Mouse (Mus musculus): ENCODE results near the gene Arhgef12. TPM values are rescaled to one million over a fixed set of nuclear protein-coding genes. Genes with fewer than 3 reads are reported as not detected.
A peak's percentile ranks its signal among the peaks of the same experiment; 100 is the strongest.
"Not testable (repeated sequence)": the region's sequence is repeated elsewhere in the genome, so short reads cannot be mapped to it uniquely, and the experiment has no call there.

The Arhgef12 gene
- polyA plus RNA-seq, 1 experiment from 2014 or later, result 14.0 TPM

DNA sequence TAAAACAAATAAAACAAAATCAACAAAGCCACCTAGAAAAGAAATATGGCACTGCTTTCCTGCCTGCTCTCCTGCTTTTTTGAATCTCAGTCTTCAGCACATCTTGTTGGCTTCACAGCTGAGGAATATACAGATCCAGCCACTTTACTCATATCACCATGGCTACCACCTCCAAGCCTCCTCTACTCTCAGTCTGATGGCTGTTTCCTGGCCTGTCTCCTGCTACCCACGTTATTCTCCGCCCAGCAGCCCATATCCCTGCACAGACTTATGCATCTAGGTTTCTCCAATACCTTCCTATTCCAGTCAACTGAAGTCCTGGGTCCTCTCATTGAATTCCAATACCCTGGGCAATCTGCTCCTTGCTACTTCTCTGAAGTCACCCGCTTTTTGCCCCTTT is 26.5 kb upstream of the Arhgef12 start:
- Histone ChIP-seq H3K4me1 (ENCODE audit: control insufficient read depth, insufficient read depth, low read length) (no peaks in the 10 kb centered on the region), H3K9me3 (ENCODE audit: control insufficient read depth, low read length) (no peaks in the 10 kb centered on the region), H3K27ac (replicated peaks; ENCODE audit: low read depth, low read length) (no peak overlapping the region), H3K27me3 (replicated peaks; ENCODE audit: control insufficient read depth, insufficient read depth, low read length) (no peaks in the 10 kb centered on the region), H3K9ac (ENCODE audit: low read depth, low read length) (no peak overlapping the region), H3K4me2 (ENCODE audit: low read depth, low read length) (no peak overlapping the region), H3K4me3 (ENCODE audit: low read depth, low read length) (no peak overlapping the region), H3K36me3 (ENCODE audit: control insufficient read depth, insufficient read depth, low read length) (no peaks in the 10 kb centered on the region)
- 80% methylated on average over 3 of the region's 3 CpGs for WGBS
- DNase-seq (ENCODE audit: low spot score) (no peak), ATAC-seq (ENCODE audit: low read depth) (no peak)

DNA sequence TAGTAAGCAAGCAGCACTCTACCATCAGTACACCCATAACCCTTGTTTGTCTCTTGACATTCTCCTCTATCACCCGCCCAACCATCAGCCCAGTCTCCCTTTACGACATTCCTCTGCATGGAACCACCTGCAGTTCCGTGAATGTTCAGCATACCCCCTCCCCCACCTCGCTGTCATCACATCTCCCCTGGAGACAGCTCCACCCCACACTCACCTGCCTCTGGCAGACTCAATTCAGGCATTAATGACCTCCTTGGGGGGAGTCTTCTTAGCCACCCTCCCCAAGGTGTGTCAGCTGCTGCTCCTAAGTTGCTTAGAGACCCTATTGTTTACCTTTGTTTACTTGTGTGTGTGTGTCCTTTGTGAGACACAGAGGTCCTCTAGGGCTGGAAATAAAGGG is 25.3 kb upstream of the Arhgef12 start:
- H3K27me3 ChIP-seq (replicated peaks; ENCODE audit: control insufficient read depth, insufficient read depth, low read length), result no peaks in the 10 kb centered on the region
- ATAC-seq (ENCODE audit: low read depth) (peak; percentile 45; the same call in 1 of the 2 replicates), DNase-seq (ENCODE audit: low spot score) (peak; percentile 39)
- H3K9me3 ChIP-seq (ENCODE audit: control insufficient read depth, low read length), result no peaks in the 10 kb centered on the region
- 26% methylated on average over 4 of the region's 4 CpGs for WGBS
- no peak overlapping the region for H3K4me3 ChIP-seq (ENCODE audit: low read depth, low read length)
- no peak overlapping the region for H3K9ac ChIP-seq (ENCODE audit: low read depth, low read length)
- no peak overlapping the region for H3K27ac ChIP-seq (replicated peaks; ENCODE audit: low read depth, low read length)
- H3K4me1 ChIP-seq (ENCODE audit: control insufficient read depth, insufficient read depth, low read length), result no peaks in the 10 kb centered on the region
- no peaks in the 10 kb centered on the region for H3K36me3 ChIP-seq (ENCODE audit: control insufficient read depth, insufficient read depth, low read length)
- no peak overlapping the region for H3K4me2 ChIP-seq (ENCODE audit: low read depth, low read length)

DNA sequence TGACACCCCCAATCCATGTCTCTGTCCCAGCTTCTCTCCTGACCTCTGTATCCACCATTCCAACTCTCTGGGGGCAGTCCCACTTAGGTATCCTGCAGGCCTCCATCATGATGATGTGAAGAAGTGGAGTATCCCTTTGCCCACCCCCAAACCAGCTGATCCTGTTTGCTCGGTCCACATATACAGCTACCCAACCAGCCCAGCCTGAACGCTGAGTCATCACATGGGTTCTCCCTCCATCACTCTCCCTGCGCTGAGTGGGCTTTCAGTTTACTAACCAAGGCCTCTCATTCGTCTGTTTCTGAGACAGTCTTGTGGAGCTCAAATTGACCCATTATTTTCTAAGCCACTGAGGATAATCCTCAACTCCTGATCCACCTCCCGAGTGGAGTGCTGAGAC is 24.9 kb upstream of the Arhgef12 start:
- no peak overlapping the region for H3K4me3 ChIP-seq (ENCODE audit: low read depth, low read length)
- H3K36me3 ChIP-seq (ENCODE audit: control insufficient read depth, insufficient read depth, low read length), result no peaks in the 10 kb centered on the region
- ATAC-seq (ENCODE audit: low read depth) (peak; percentile 42; the same call in 1 of the 2 replicates), DNase-seq (ENCODE audit: low spot score) (no peak)
- H3K27ac ChIP-seq (replicated peaks; ENCODE audit: low read depth, low read length), result no peak overlapping the region
- no peaks in the 10 kb centered on the region for H3K27me3 ChIP-seq (replicated peaks; ENCODE audit: control insufficient read depth, insufficient read depth, low read length)
- no peak overlapping the region for H3K9ac ChIP-seq (ENCODE audit: low read depth, low read length)
- no peaks in the 10 kb centered on the region for H3K4me1 ChIP-seq (ENCODE audit: control insufficient read depth, insufficient read depth, low read length)
- 60% methylated on average over 5 of the region's 5 CpGs for WGBS
- H3K4me2 ChIP-seq (ENCODE audit: low read depth, low read length), result no peak overlapping the region
- H3K9me3 ChIP-seq (ENCODE audit: control insufficient read depth, low read length), result no peaks in the 10 kb centered on the region

DNA sequence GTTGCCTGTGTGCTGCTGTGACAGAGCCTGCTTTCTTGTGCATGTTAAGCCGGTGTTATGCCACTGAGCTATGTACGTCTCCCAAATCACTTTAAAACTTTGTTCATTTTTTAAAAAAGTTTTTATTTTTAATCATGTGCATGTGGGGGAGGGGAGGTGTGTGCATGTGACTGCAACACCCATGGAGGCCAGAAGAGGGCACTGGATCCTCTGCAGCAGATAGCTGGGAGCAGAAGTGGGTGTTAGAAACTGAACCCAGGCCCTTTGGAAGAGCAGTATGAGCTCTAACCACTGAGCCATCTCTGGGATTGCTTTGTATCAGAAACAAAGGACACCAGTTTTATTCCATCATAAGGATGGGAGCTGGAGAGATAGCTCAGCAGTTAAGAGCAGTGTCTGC is 23.6 kb upstream of the Arhgef12 start:
- H3K9ac ChIP-seq (ENCODE audit: low read depth, low read length), result no peak overlapping the region
- H3K27ac ChIP-seq (replicated peaks; ENCODE audit: low read depth, low read length), result no peak overlapping the region
- no peak overlapping the region for H3K4me3 ChIP-seq (ENCODE audit: low read depth, low read length)
- H3K4me2 ChIP-seq (ENCODE audit: low read depth, low read length), result no peak overlapping the region
- no peak for ATAC-seq (ENCODE audit: low read depth)
- 89% methylated on average over 2 of the region's 2 CpGs for WGBS
- no peaks in the 10 kb centered on the region for H3K9me3 ChIP-seq (ENCODE audit: control insufficient read depth, low read length)
- no peaks in the 10 kb centered on the region for H3K27me3 ChIP-seq (replicated peaks; ENCODE audit: control insufficient read depth, insufficient read depth, low read length)
- H3K36me3 ChIP-seq (ENCODE audit: control insufficient read depth, insufficient read depth, low read length), result no peaks in the 10 kb centered on the region
- no peaks in the 10 kb centered on the region for H3K4me1 ChIP-seq (ENCODE audit: control insufficient read depth, insufficient read depth, low read length)
- DNase-seq (ENCODE audit: low spot score), result no peak

DNA sequence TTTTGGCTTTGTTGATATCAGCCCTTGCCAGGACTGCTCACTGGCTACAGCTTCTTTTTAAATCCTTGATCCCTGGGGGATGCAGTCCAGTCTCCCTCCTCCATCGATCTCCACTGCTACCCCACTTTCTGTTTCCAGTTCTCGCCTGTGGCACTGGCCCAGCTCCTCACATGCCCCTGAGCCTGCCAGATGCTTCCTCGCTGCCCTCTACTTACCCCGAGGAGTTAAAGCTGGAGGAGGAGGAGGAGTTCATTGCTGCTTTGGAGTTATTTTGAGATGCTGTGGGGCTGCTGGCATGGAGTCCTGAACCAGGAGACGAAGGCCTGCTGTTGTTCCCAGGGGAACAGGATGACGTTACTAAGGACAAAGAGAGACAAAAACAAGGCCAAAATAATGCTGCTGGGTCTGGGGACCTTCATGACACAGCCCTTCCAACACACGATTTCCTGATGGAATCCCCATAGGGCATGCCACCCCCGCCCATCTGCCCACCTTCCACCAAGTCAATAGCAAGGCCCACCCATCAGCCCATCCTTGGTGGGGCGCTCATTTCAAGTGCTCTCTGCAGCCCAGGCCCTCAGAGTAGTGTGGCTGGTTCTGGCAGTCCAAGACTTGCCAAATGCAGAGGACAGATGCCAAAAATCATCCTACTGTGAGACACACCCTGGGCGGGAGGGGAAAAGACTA is 20.2 kb upstream of the Arhgef12 start:
- Histone ChIP-seq H3K36me3 (ENCODE audit: control insufficient read depth, insufficient read depth, low read length) (no peaks in the 10 kb centered on the region), H3K9me3 (ENCODE audit: control insufficient read depth, low read length) (no peaks in the 10 kb centered on the region), H3K4me3 (ENCODE audit: low read depth, low read length) (no peak overlapping the region), H3K4me2 (ENCODE audit: low read depth, low read length) (no peak overlapping the region), H3K27me3 (replicated peaks; ENCODE audit: control insufficient read depth, insufficient read depth, low read length) (no peaks in the 10 kb centered on the region), H3K4me1 (ENCODE audit: control insufficient read depth, insufficient read depth, low read length) (no peaks in the 10 kb centered on the region), H3K9ac (ENCODE audit: low read depth, low read length) (no peak overlapping the region), H3K27ac (replicated peaks; ENCODE audit: low read depth, low read length) (no peak overlapping the region)
- no peak for ATAC-seq (ENCODE audit: low read depth)
- no peak for DNase-seq (ENCODE audit: low spot score)
- 61% methylated on average over 10 of the region's 10 CpGs for WGBS

DNA sequence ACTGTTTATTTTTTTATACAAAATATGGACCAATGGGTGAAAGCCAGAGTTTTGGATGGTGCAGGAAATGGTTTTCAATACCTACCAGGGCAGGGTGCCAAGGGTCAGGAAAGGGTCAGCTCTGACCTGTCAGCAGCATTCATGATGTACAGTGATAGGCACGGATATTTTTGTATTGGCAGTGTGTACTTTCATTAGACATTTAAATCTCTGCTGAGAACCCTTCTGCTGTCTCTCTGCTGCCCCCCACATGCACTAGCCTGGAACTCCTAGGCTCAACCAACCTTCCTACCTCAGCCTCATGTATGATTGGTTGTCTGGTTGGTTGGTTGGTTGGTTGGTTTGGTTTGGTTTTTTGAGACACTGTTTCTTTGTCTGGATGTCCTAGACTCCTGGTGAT is 15.3 kb upstream of the Arhgef12 start:
- Histone ChIP-seq H3K4me1 (ENCODE audit: control insufficient read depth, insufficient read depth, low read length) (no peaks in the 10 kb centered on the region), H3K27ac (replicated peaks; ENCODE audit: low read depth, low read length) (no peak overlapping the region)
- 36% methylated on average over 1 of the region's 1 CpGs for WGBS

DNA sequence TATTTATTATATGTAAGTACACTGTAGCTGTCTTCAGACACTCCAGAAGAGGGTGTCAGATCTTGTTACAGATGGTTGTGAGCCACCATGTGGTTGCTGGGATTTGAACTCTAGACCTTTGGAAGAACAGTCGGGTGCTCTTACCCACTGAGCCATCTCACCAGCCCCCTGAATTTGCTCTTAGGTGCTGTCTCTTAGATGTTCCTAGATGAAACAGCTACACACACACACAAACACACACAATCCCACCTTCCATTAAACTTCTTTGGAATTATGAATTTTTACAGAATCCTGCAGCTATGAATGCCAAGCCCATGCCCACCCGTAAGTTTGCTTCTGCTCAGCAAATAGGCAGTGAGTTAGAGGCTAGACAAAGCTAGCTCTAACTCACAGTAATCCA is 14.9 kb upstream of the Arhgef12 start:
- DNase-seq (ENCODE audit: low spot score); H3K4me3 ChIP-seq (ENCODE audit: low read depth, low read length); H3K27ac ChIP-seq (replicated peaks; ENCODE audit: low read depth, low read length); H3K4me2 ChIP-seq (ENCODE audit: low read depth, low read length); H3K9ac ChIP-seq (ENCODE audit: low read depth, low read length); H3K36me3 ChIP-seq (ENCODE audit: control insufficient read depth, insufficient read depth, low read length); H3K9me3 ChIP-seq (ENCODE audit: control insufficient read depth, low read length); H3K4me1 ChIP-seq (ENCODE audit: control insufficient read depth, insufficient read depth, low read length); ATAC-seq (ENCODE audit: low read depth); H3K27me3 ChIP-seq (replicated peaks; ENCODE audit: control insufficient read depth, insufficient read depth, low read length): not testable (repeated sequence)
- WGBS, result 86% methylated on average over 2 of the region's 2 CpGs

More for the DNA sequence above, 15.3 kb upstream of the Arhgef12 start:
- no peak overlapping the region for H3K4me2 ChIP-seq (ENCODE audit: low read depth, low read length)
- no peak overlapping the region for H3K9ac ChIP-seq (ENCODE audit: low read depth, low read length)
- ATAC-seq (ENCODE audit: low read depth) (no peak), DNase-seq (ENCODE audit: low spot score) (no peak)
- no peak overlapping the region for H3K4me3 ChIP-seq (ENCODE audit: low read depth, low read length)
- no peaks in the 10 kb centered on the region for H3K27me3 ChIP-seq (replicated peaks; ENCODE audit: control insufficient read depth, insufficient read depth, low read length)
- H3K36me3 ChIP-seq (ENCODE audit: control insufficient read depth, insufficient read depth, low read length), result no peaks in the 10 kb centered on the region
- no peaks in the 10 kb centered on the region for H3K9me3 ChIP-seq (ENCODE audit: control insufficient read depth, low read length)

DNA sequence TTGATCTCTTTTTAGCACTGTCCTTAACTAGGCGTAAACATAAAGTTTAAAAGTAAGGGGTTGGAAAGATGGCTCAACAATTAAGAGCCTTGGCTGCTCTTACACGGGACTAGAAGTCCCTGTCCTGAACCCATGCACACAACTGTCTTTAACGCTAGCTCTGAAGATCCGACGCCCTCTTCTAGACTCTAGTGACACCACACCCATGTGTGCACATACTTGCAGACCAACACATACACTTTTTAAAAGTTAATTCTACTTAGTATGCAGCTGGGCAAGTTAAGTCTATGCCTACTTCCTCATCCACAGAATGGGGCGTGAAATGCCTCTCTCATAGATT is 9.9 kb upstream of the Arhgef12 start:
- H3K4me1 ChIP-seq (ENCODE audit: control insufficient read depth, insufficient read depth, low read length), result peaks cover 10% of the 10 kb centered on the region
- DNase-seq (ENCODE audit: low spot score), result no peak
- WGBS, result 80% methylated on average over 6 of the region's 6 CpGs
- H3K4me2 ChIP-seq (ENCODE audit: low read depth, low read length), result peak overlapping the region; percentile 79; the same call in 1 of the 2 replicates
- no peak overlapping the region for H3K27ac ChIP-seq (replicated peaks; ENCODE audit: low read depth, low read length)
- ATAC-seq (ENCODE audit: low read depth), result no peak
- no peaks in the 10 kb centered on the region for H3K36me3 ChIP-seq (ENCODE audit: control insufficient read depth, insufficient read depth, low read length)
- no peak overlapping the region for H3K9ac ChIP-seq (ENCODE audit: low read depth, low read length)
- no peaks in the 10 kb centered on the region for H3K9me3 ChIP-seq (ENCODE audit: control insufficient read depth, low read length)
- no peak overlapping the region for H3K4me3 ChIP-seq (ENCODE audit: low read depth, low read length)
- H3K27me3 ChIP-seq (replicated peaks; ENCODE audit: control insufficient read depth, insufficient read depth, low read length), result no peaks in the 10 kb centered on the region
